Mouse (Mus musculus) olfactory bulb, adult 2 months (tissue): ENCODE results near the gene Ip6k1.

Experiments
- CTCF ChIP-seq: fragments of 200-500 bp; IDR thresholded peaks from 2 replicates; pipeline ENCODE4 v1.5.1; 2012; ENCODE audit warnings: low read depth, mild to moderate bottlenecking, low read length, moderate library complexity; ENCODE audit not compliant: insufficient read depth
- POLR2A ChIP-seq: fragments of 200-500 bp; IDR thresholded peaks from 2 replicates; pipeline ENCODE4 v1.6.1; 2012; ENCODE audit warnings: mild to moderate bottlenecking, low read depth, low read length, moderate library complexity; ENCODE audit not compliant: insufficient read depth

DNA sequence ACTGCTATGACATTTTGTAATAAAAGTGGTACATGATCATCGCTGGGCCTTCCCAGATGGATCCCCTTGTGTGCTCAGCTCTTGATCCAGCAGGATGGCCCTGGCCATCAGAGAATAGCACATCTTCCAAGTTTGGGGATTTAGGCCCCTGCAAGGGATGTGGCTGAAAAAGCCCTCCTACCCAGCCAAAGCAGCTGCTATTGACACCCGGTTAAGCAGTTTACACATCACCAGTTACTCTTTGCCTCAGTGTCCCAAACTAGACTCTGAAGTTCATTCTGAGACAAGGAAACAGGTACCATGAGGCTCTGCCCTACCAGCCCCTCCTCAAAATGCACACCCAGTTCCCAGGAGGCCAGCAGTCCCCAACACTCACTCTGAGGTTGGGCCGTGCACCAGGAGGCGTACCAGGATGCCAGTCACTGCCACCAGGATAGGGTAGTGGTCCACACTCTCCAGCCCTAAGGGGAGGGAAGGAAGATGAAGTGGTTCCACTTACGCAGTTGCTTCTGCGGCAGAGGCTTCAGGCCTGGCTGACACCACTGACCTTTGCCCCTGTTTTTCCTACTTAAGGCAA is 53.4 kb downstream of the Ip6k1 start:
- TF ChIP-seq POLR2A: no peak
- TF ChIP-seq CTCF: no peak
